Mouse (Mus musculus): ENCODE data around the gene Slc30a2.

The Slc30a2 gene

GRCm38 (mm10) chr4:134395142-134395541, 52.2 kb downstream of the Slc30a2 start:
- DNase-seq (ENCODE audit: inconsistent age in 2 of 2, low spot score in 1 of 2), result no peak

- DNase-seq (ENCODE audit: inconsistent age in 2 of 2, low spot score in 1 of 2), result peak; percentile 94 to 98
These were observed 53.2 kb downstream of the Slc30a2 start, which contains the start of gene Pafah2 for GRCm38 (mm10) chr4:134395977-134396825. TSS of gene Pafah2 (plus strand) at chr4:134396320.

- DNase-seq (ENCODE audit: inconsistent age in 2 of 2, low spot score in 1 of 2), result peak; percentile 56 to 86
These were observed 54.1 kb downstream of the Slc30a2 start for GRCm38 (mm10) chr4:134397121-134397520.

- DNase-seq (ENCODE audit: inconsistent age in 2 of 2, low spot score in 1 of 2), result no peak
These were observed 54.8 kb downstream of the Slc30a2 start for GRCm38 (mm10) chr4:134397732-134398131.

GRCm38 (mm10) chr4:134400206-134400605, 57.2 kb downstream of the Slc30a2 start:
- no peak for DNase-seq (ENCODE audit: inconsistent age in 2 of 2, low spot score in 1 of 2)

GRCm38 (mm10) chr4:134401181-134401661, 58.2 kb downstream of the Slc30a2 start:
- DNase-seq (ENCODE audit: inconsistent age in 2 of 2, low spot score in 1 of 2), result peak; percentile 65 to 69

- DNase-seq (ENCODE audit: inconsistent age in 2 of 2, low spot score in 1 of 2), result no peak
These were observed 59.0 kb downstream of the Slc30a2 start for GRCm38 (mm10) chr4:134401856-134402570.

- peak; percentile 39 to 76 for DNase-seq (ENCODE audit: inconsistent age in 2 of 2, low spot score in 1 of 2)
These were observed 59.7 kb downstream of the Slc30a2 start for GRCm38 (mm10) chr4:134402571-134403262.

GRCm38 (mm10) chr4:134403721-134404120, 60.7 kb downstream of the Slc30a2 start:
- no peak for DNase-seq (ENCODE audit: inconsistent age in 2 of 2, low spot score in 1 of 2)
